Mouse (Mus musculus) left cerebral cortex, postnatal 10 days (tissue): ENCODE results near the gene Shisal2a. TPM values are rescaled to one million over a fixed set of nuclear protein-coding genes. Genes with fewer than 3 reads are reported as not detected.

ENCODE experiments used
- DNase-seq, 2 experiments: peaks; one replicate each; pipeline ENCODE4 v3.0.0; 2021 to 2022; ENCODE audit warnings: low spot score in 2 of 2, mixed read lengths in 1 of 2; ENCODE audit errors: extremely low spot score in 1 of 2
- intact Hi-C: fragments of 180-260 bp; cut with DNase I; formaldehyde crosslinking; loops from one replicate; pipeline ENCODE4 v1.15.1; 2025
- total RNA-seq, 2 experiments: library from RNA; stranded (reverse); gene quantifications; 2 replicates each; pipeline ENCODE4 v1.2.3; 2021

Shisal2a gene
- total RNA-seq, 2 experiments from 2014 or later = not detected

GRCm38 (mm10) chr4:108348256-108348875 lies 34.8 kb downstream of the Shisal2a start:
- intact Hi-C loops = no loop called here
- DNase-seq = no peak

GRCm38 (mm10) chr4:108347111-108347510 lies 36.0 kb downstream of the Shisal2a start:
- no peak for DNase-seq
- intact Hi-C loops = no loop called here

GRCm38 (mm10) chr4:108345826-108346225 lies 37.3 kb downstream of the Shisal2a start:
- intact Hi-C loops = no loop called here
- no peak for DNase-seq

GRCm38 (mm10) chr4:108344631-108345083 lies 38.5 kb downstream of the Shisal2a start:
- intact Hi-C loops = no loop called here
- DNase-seq = no peak

- intact Hi-C loops = loop anchor here (5.0 to 10.0 kb wide), 3 partner anchors 123 to 216 kb away; no protein-coding TSS in a partner anchor
- DNase-seq = peak; percentile 64 to 65
Observed at GRCm38 (mm10) chr4:108339277-108339690, 43.9 kb downstream of the Shisal2a start.

GRCm38 (mm10) chr4:108338811-108339210 lies 44.3 kb downstream of the Shisal2a start:
- no peak for DNase-seq
- intact Hi-C loops = loop anchor here (5.0 to 10.0 kb wide), 3 partner anchors 123 to 216 kb away; no protein-coding TSS in a partner anchor

GRCm38 (mm10) chr4:108338321-108338733 lies 44.8 kb downstream of the Shisal2a start:
- intact Hi-C loops = loop anchor here (5.0 to 10.0 kb wide), 3 partner anchors 124 to 216 kb away; no protein-coding TSS in a partner anchor
- DNase-seq = no peak

- intact Hi-C loops = loop anchor here (5.0 to 10.0 kb wide), 3 partner anchors 124 to 217 kb away; no protein-coding TSS in a partner anchor
Observed at GRCm38 (mm10) chr4:108337817-108338216, 45.3 kb downstream of the Shisal2a start.

GRCm38 (mm10) chr4:108336765-108337164 lies 46.4 kb downstream of the Shisal2a start:
- no peak for DNase-seq
- intact Hi-C loops = loop anchor here (5.0 to 10.0 kb wide), 3 partner anchors 126 to 218 kb away; no protein-coding TSS in a partner anchor

More at GRCm38 (mm10) chr4:108337817-108338216, 45.3 kb downstream of the Shisal2a start:
- DNase-seq = no peak

- no peak for DNase-seq
- intact Hi-C loops = loop anchor here (5.0 to 10.0 kb wide), 3 partner anchors 127 to 219 kb away; no protein-coding TSS in a partner anchor
Observed at GRCm38 (mm10) chr4:108335413-108335812, 47.7 kb downstream of the Shisal2a start.

GRCm38 (mm10) chr4:108332041-108332440 lies 51.1 kb downstream of the Shisal2a start:
- intact Hi-C loops = loop anchor here (10.0 kb wide), 2 partner anchors 163 to 223 kb away; no protein-coding TSS in a partner anchor
- no peak for DNase-seq

GRCm38 (mm10) chr4:108329840-108330239 lies 53.3 kb downstream of the Shisal2a start:
- intact Hi-C loops = loop anchor here (10.0 kb wide), 4 partner anchors 75 to 395 kb away; no protein-coding TSS in a partner anchor
- no peak for DNase-seq

- intact Hi-C loops = loop anchor here (10.0 kb wide), 2 partner anchors 73 to 393 kb away; no protein-coding TSS in a partner anchor
- peak; percentile 96 for DNase-seq
Observed at GRCm38 (mm10) chr4:108327730-108328484, 55.2 kb downstream of the Shisal2a start, which contains the start of gene Coa7. Gene Coa7, plus strand, starts transcription at chr4:108328140.

GRCm38 (mm10) chr4:108327071-108327579 lies 56.0 kb downstream of the Shisal2a start:
- intact Hi-C loops = loop anchor here (10.0 kb wide), 2 partner anchors 72 to 392 kb away; no protein-coding TSS in a partner anchor
- peak in 1 of 2 experiments; percentile 49 for DNase-seq

- DNase-seq = no peak
- intact Hi-C loops = loop anchor here (10.0 kb wide), 2 partner anchors 69 to 389 kb away; no protein-coding TSS in a partner anchor
Observed at GRCm38 (mm10) chr4:108323588-108323987, 59.6 kb downstream of the Shisal2a start.

GRCm38 (mm10) chr4:108320627-108321380 lies 62.3 kb downstream of the Shisal2a start:
- intact Hi-C loops = loop anchor here (10.0 kb wide), 2 partner anchors 66 to 386 kb away; no protein-coding TSS in a partner anchor
- no peak for DNase-seq

- no peak for DNase-seq
- intact Hi-C loops = loop anchor here (10.0 kb wide), 2 partner anchors 65 to 385 kb away; no protein-coding TSS in a partner anchor
Observed at GRCm38 (mm10) chr4:108319747-108320146, 63.4 kb downstream of the Shisal2a start.
